Mouse (Mus musculus): Measurements from ENCODE around the gene Rabepk.
A peak's percentile ranks its signal among the peaks of the same experiment; 100 is the strongest.
"Not testable (repeated sequence)": the region's sequence is repeated elsewhere in the genome, so short reads cannot be mapped to it uniquely, and the experiment has no call there.

The Rabepk gene

DNA sequence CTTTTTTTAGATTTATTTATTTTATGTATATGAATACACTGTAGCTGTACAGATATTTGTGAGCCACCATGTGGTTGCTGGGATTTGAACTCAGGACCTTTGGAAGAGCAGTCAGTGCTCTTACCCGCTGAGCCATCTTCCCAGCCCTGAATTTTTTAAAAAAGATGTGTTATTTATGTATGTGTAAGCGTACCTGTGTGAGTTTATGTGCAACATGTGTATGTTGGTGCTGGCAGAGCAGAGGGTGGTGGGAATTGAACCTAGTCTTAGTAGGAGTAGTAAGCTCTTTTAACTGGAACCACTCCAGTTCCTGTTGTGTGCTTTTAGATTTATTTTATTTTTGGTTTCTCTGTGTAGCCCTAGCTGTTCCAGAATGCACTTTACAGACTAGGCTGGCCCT lies 4.5 kb upstream of the Rabepk start:
- no peak for DNase-seq (ENCODE audit: low spot score)

DNA sequence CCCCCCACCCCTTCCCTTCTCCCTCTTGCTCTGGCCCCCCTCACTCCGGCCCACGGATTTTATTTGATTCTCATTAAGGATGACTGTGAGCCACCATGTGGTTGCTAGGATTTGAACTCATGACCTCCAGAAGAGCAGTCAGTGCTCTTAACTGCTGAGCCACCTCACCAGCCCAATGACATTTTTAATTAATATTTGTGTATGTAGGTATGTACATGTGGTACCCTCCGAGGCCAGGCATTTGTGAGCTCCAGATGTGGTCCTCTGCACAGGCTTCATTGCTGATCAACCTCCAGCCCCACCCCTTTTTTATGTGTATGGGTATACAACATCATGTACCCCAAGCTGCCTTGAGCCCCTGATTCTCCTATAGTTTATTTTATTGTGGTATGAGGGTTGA lies 4.0 kb upstream of the Rabepk start:
- DNase-seq (ENCODE audit: low spot score) = no peak

DNA sequence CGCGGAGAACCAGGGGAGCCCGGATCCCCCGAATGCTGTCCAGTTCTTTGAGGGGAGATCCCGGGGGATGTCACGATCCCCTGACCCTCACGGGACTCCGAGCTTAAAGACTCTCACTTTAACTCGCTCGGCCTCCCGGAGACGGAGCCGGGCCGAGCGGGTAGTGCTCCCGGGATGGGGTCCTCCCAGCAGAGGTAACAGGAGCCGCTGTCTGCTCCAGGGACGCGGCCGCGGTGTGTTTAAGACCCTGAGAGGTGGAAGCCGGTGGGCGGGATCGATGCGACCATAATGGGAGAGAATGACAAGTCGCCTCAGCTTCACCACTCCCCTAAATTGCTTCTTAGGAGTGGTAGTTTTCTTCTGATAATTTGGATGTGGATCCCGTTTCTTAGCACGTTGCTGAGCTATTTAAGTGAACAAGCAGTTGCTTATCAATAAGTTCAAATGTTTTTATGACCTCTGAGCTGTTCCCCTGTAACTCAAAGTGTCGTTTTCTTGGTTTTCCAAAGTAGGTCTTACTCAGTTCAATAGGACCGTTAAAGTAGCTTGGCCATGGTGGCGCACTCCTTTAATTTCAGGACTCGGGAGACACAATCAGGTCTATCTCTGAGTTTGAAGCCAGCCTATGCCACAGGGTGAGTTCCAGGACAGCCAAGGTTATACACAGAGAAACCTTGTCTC lies 3.0 kb upstream of the Rabepk start:
- peak; percentile 45 for DNase-seq (ENCODE audit: low spot score)

DNA sequence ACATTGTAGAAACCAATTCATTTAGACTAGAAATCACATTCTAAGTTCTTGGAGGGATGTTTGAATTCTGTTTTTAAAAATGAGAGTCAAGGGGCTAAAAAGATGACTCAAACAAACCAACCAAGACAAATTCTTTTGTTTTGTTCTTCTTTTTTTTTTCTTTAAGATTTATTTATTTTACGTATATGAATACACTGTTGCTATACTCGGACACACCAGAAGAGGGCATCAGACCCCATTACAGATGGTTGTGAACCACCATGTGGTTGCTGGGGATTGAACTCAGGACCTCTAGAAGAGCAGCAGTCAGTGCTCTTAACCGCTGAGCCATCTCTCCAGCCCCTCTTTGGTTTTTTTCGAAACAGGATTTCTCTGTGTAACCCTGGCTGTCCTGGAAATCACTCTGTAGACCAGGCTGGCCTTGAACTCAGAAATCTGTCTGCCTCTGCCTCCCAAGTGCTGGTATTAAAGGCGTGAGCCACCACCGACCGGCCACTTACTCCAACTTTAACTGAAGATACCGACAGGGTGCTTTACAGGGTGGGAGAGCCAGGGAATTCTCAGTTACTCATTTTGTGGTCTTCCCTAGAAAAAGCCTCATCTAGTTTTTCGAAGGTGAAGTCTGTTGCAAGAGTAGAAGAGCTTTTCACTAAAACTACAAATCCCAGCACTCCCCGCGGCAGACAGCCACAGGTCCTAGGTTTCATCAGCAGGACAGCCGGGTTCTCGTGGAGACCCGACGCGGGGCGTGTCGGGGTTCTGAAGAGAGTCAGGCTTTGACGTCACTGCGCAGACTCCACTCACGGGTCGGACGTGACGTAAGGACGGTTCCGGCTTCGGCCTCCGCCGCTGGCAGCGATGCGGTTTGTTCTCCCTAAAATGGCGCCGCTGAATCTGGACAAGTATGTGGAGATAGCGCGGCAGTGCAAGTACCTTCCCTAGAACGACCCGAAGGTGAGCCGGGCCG lies 2.1 kb upstream of the Rabepk start:
- peak; percentile 98 for DNase-seq (ENCODE audit: low spot score)

DNA sequence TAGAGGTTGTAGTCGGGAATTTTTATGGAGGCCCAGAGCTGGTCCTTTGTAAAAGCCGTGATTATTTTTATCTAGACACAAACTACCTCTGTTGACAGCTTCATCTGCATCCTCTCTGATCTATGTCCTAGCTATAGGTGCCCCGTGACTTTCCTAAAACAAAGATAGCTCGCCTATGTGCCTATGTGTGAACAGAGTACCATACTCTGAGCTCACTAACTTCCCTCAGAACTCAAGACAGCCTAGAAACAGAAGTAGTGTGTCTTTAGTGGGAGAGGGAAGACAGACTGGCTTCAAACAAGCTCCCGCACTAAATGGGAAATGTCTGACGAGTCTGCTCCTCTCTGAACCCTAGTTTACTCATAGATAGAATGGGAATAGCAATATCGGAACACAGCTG lies 659 bp upstream of the Rabepk start:
- no peak for DNase-seq (ENCODE audit: low spot score)

DNA sequence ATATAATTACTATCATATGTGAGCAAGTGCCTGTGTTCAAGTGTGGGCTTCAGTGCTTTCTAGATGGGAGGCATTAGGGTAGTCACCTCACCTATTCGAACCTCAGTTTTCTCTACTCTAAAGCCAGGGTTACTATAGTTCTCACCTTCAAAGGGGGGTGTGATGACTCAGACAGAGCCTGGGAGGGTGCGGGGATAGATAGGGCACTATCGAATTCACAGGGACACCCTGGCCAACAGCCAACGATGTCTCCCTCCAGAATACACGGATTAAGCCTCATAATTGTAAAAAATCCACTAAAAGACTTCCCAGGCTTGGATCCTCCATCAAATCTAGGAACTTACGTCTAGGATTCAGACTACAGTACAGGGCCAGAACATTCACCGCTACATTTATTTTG lies 4.3 kb downstream of the Rabepk start:
- DNase-seq (ENCODE audit: low spot score) = no peak

DNA sequence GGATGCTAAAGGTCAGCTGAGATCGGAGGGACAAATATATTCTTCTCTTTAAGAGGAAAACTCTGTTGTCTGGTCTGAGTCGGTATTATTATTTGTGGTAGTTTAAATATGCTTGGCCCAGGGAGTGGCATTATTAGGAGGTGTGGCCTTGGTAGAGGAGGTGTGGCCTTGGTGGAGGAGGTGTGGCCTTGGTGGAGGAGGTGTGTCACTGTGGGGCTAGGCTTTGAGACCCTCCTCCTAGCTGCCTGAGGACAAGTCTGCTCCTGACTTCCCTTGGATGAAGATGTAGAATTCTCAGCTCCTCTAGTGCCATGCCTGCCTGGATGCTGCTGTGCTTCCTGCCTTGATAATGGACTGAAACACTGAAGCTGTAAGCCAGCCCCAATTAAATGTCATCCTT lies 5.2 kb downstream of the Rabepk start:
- DNase-seq (ENCODE audit: low spot score) = no peak

DNA sequence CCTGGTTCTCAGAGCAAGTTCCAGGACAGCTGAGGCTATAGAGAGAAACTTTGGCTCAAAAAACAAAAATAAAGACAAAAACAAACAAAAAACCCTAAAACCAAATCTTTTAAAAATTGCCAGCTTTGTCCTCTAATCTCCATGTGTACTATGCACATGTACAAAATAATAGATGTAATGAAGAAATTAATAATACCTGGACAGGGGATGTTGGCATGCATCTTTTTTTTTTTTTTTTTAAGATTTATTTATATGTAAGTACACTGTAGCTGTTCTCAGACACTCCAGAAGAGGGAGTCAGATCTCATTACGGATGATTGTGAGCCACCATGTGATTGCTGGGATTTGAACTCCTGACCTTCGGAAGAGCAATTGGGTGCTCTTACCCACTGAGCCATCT lies 7.2 kb downstream of the Rabepk start:
- not testable (repeated sequence) for DNase-seq (ENCODE audit: low spot score)

DNA sequence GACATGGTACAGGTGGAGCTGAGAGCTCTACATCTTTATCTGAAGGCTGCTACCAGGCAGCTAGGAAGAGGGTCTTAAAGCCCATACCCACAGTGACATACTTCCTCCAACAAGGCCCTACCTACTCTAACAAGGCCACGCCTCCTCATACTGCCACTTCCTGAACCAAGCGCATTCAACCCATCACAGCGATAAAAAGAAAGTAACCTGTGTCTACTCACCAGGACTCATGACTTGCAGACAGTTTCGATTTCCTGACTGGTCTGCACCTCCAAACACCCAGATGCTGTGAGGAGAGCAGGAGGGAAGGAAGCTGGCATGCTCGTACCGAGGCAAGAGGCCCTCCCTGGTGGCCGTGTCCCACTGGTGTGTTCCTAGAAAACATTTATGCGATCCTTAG lies 9.4 kb downstream of the Rabepk start:
- DNase-seq (ENCODE audit: low spot score) = peak; percentile 84

DNA sequence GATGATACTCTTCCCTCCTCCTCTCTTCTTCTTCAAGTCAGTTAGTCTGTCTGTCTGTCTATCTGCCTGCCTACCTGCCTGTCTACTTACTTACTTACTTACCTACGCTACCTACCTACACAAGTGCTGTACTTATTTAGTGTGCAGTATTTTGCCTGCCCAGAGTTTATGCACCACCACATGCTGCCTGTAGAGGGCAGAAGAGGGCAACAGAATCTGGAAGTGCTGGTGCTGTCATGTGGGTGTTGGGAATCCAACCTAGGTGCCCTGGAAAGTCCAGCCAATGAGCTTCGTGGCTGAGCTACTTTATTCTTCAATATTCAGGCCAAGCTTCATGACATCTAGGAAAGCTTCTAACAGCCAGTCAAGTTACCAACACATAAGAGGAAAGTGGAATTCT lies 15.6 kb downstream of the Rabepk start:
- DNase-seq (ENCODE audit: low spot score) = peak; percentile 64

DNA sequence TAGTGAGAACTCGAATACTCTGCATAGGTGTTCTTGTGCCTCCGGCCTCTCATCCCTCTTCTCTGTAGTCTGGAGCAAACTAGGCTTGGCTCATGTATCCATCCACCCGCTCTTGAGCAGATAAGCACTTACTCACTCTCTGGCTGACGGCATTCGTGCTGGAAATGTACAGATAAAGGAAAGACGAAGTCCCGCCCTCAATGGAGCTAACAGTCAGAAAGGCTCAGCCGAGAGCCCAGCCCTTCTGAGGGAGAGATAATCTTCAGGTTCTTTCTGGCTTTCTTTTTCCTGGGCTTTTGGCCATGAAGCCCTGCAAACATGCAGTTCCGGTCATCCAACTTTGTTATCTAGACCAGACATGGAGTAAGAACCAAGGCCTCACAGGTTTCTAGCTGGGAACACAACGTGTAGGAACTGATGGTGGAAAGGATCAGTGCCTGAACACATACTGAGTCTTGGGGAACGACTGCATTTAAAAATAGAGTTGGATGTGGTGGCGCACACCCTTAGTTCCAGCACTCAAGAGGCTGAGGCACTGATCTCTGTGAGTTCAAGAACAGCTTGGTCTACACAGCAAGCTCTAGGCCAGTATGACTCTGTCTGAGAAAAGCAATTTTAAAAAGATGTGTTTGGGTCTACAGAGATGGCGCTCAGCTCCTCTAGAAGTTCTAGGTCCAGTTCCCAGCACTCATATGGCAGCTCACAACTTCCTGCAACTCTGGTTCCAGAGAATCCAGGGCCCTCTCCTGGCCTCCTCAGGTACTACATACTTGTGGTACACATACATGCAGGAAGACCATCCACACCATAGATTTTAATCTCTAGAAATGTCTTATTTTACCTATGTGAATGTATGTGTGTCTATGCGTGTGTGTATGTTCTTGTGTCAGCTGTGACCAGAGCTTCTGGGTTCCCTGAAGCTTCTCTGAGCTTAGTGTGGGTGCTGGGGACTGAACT lies 16.4 kb downstream of the Rabepk start:
- DNase-seq (ENCODE audit: low spot score) = no peak

DNA sequence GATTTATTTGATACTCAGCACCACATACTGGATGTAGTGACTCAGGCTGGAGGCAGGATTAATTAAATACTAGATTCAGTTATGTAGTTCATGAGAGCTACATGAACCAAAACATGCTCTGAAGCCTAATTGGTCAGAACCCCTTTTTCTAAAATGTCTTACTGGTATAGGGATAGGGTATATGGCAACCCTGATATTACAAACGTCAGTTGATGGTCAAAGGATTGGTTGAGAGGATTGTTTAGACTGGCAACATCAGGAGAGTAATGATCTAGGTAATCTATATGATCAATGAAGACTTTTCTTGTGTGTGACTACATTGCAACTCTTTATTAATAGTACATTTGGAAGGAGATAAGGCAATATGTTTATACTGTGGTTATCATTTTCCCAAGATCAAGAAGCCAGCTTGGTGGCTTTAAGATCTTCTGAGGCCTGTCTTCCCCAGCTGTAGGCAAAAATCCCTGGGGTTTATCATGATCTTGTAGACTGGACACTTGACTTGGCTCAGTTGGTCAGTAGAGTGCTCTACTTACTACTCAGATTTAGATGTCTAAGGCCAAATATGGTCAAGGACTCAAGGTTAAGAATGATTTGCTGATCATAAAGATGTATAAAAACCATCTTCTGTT lies 22.4 kb downstream of the Rabepk start:
- DNase-seq (ENCODE audit: low spot score) = no peak

DNA sequence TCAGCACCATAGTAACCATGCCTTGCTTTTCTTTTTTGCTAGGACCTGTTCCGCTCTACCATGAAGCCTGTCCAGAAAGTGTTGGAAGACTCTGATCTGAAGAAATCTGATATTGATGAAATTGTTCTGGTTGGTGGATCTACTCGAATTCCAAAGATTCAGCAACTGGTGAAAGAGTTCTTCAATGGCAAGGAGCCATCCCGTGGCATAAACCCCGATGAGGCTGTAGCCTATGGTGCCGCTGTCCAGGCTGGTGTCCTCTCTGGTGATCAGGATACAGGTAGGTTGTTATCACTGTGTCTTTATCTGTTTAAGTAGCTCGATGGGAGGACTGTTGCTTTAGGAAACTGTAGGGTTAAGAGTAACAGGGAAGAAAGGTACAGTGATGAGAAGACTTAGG lies 25.2 kb downstream of the Rabepk start:
- DNase-seq (ENCODE audit: low spot score) = no peak

DNA sequence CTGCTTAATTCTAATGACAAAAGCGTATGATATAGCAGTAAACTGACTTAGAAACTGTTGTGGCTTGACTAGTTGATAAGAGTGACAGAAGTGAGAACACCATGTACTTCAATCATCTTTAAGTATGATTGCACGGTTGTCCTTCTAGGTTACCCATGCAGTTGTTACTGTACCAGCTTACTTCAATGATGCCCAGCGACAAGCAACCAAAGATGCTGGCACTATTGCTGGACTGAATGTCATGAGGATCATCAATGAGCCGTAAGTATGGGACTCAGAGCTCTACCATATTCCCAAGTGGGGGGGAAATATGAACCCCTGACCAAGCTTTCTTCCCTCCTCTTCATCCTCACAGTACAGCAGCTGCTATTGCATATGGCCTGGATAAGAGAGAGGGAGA lies 26.0 kb downstream of the Rabepk start:
- DNase-seq (ENCODE audit: low spot score) = no peak

DNA sequence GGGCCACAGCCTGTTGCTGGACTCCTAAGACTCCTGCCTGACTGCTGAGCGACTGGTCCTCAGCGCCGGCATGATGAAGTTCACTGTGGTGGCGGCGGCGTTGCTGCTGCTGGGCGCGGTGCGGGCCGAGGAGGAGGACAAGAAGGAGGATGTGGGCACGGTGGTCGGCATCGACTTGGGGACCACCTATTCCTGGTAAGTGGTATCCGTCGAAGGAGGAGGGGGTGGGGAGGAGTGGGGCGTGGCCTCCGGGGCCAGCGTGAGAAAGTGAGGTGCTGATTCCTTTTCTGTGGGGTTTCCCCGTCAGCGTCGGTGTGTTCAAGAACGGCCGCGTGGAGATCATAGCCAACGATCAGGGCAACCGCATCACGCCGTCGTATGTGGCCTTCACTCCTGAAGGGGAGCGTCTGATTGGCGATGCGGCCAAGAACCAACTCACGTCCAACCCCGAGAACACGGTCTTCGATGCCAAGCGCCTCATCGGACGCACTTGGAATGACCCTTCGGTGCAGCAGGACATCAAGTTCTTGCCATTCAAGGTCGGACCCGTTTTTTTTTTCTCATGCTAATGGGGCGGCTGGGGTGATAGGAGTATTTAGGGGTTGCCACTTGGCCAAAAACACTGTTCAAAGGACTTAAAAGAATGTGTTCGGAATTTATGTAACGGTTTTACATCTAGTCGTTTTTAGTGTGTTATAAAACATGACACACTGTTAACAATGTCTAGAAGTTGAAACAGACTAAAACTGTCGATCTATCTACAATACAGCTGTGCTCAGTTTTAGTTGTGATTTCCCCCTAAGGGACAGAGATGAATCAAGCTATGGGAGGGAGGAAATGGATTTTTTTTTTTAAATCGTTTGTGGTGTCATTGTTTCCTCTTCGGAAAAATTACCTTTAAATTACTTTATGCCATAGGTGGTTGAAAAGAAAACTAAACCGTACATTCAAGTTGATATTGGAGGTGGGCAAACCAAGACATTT lies 27.2 kb downstream of the Rabepk start:
- peak; percentile 82 for DNase-seq (ENCODE audit: low spot score)

DNA sequence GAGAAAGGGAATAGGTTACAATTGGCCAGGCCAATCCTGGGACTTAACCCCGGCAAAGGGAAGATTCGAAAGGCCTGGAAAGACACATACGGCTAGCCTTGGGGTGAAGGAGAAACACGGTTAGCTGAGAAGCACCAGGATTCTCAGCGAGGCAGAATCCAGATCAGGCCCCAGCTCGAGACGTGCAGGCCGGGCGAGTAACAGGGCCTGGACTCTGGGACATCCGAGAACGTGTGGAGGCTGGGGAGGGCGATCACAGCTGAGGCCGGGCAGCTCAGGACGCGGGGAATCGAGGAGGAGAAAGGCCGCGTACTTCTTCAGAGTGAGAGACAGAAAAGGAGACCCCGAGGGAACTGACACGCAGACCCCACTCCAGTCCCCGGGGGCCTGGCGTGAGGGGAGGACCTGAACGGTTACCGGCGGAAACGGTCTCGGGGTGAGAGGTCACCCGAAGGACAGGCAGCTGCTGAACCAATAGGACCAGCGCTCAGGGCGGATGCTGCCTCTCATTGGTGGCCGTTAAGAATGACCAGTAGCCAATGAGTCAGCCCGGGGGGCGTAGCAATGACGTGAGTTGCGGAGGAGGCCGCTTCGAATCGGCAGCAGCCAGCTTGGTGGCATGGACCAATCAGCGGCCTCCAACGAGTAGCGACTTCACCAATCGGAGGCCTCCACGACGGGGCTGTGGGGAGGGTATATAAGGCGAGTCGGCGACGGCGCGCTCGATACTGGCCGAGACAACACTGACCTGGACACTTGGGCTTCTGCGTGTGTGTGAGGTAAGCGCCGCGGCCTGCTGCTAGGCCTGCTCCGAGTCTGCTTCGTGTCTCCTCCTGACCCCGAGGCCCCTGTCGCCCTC lies 28.1 kb downstream of the Rabepk start, which contains the start of gene Hspa5:
Hspa5 (plus strand) TSS at position 603 of the 859 bp plus-strand sequence.
- peak; percentile 100 for DNase-seq (ENCODE audit: low spot score)

DNA sequence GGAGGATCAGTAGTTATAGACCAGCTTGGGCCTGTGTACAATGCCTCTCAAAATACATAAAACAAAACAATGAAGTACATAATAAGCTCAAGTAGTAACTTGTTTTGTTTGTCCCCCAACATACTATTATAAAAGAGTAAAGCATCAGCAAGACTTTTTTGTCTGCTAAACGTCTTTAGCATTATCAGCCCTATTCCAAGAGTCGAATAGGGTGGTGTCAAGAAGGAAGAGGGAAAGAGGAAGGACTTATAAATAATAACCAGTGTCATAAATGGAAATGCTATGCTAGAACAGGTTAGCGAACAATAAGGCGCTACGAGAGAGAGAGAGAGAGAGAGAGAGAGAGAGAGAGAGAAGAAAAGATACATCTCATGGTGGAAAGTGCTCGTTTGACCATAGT lies 28.8 kb downstream of the Rabepk start:
- DNase-seq (ENCODE audit: low spot score) = no peak

DNA sequence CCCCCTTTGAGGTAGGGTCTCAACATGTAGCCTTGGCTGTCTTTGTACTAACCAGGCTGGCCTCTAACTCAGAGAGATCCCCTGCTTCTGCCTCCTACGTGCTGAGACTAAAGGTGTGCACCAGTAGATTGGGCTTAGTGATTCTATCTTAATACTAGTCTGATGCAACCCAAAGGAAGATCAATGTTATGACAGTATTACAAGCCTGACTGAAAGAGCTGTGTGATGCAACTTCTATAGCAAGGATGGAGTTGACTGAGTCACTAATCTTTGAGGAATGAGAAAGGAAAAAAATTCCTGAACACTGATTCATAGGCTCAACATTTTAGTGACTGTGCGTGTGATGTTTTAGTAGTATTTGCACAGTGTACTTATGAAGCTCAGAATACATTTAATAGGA lies 29.7 kb downstream of the Rabepk start:
- no peak for DNase-seq (ENCODE audit: low spot score)

DNA sequence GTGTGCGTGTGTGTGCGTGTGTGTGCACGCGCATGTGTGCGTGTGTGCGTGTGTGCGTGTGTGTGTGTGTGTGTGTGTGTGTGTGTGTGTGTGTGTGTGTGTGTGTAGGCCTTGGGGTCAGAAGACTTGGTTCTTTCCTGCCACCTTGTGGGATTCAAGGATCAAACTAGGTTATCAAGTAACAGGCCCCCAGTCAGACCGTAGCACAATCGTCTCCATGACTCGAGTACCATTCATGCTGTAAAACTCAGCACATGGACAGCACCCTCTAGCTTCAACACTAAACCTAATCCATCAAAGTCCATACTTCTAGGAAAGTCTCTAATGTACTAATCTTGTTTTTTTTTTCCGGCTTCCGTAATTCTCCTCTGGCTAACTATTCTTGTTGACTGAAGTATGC lies 34.9 kb downstream of the Rabepk start:
- DNase-seq (ENCODE audit: low spot score) = no peak
